Mouse (Mus musculus) mouse embryonic stem cell (cell line): ENCODE data around the gene Aim2.

Source experiments
- in situ Hi-C, 2 experiments: fragments of 300-500 bp; cut with MboI; formaldehyde crosslinking; loops; 1 replicate in 1 of 2; 3 replicates in 1 of 2; pipeline ENCODE4 v1.14.3; 2019 to 2020; ENCODE audit warnings: low sequenced_read_pairs in 2 of 2, low pct_unique_long_range_greater_than_20kb in 1 of 2, mixed read lengths in 1 of 2; ENCODE audit not compliant: unreplicated experiment in 1 of 2

The Aim2 gene

DNA sequence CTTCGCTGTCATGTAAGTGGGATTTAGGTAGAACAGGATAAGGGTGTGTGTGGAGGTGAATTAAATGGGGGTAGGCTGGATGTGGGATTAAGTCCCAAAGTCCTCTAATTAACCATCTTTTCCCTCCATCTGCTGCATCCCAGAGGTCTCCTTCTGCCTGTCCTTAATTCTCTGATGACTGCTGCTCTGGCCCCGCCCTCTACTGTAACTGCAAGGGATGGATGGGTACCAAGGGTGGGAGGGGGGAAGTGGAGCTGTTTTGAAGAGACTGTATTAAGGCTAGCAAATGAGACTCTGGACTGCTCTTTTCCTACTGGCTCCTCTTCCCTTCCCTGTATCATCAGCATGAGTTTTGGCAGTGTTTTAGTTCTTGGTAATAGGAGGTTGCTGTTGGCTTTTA is 18.9 kb downstream of the Aim2 start:
- in situ Hi-C loops: no loop called here

- in situ Hi-C loops: no loop called here
Measured at GRCm38 (mm10) chr1:173370456-173370855, 19.8 kb downstream of the Aim2 start.

DNA sequence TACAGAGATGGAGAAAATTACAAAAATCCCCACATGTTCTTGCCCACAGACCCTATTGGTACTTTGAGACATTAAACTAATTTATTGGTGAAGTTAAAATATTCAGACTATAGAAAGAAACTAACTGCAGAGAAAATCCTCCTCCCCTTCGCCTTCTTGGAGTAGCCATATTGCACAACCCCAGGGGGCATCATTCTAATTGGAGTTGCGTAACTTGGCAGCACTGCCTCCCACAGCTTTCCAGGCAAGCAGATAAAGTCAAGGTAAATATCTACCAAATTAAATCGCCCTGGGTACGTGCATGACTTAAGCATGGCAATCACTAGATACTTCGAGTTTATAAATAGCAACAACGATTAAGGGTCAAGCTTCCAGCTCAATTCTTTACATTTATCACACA is 20.9 kb downstream of the Aim2 start:
- in situ Hi-C loops: no loop called here

DNA sequence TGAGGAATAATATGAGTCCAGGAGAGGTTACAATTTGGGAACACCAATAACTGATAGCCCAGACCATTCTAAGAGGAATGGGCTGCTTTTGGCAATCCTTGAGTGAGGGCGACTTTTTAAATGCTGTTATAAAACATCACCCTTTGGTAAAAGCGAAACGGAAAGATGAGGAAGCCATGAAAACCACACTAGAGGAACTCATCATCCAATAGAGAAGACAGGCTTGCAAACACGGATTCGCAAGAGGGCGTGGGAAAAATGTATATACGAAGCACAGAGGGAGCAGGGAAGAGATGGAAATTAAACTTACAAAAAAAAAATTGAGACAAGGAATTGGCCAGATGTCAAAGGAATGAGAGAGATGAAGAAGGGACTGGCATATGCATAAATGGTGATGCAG is 23.3 kb downstream of the Aim2 start:
- in situ Hi-C loops: no loop called here

DNA sequence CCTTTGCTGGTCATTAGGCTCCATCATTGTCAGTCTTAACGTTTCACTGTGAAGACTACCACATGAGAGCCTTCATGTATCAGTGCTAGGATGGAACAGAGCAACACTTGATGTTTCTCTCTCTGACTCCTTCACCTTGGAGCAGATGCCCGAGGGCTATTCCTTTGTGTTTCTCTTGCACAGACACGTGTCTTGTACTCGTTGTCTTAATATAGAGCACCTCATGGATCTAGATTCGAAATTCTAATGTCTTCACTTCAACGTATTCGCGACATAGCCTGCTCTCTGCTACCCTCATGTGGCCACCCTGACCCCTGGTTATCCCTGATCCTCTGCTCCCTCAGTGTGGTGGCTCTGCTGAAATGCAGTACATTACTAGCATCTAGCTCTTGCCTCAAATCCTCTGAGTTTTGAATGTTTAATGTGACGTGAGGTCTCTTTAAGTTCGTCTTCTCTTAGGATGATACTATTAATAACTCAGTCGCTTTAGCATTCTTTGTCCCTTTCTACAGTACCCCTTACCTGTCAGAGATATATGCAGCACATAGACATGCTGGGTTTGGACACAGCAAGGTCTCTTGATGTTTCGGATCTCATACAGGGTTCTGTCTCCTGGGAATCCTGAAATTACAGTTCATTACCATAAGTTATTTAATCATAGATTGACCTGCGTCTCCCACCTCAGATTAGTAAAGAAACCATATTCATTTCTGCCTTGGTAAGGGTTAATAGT is 26.9 kb downstream of the Aim2 start:
- in situ Hi-C loops: loop anchor here (5.0 to 25.0 kb wide), 2 partner anchors 55 to 965 kb away; no protein-coding TSS in a partner anchor

DNA sequence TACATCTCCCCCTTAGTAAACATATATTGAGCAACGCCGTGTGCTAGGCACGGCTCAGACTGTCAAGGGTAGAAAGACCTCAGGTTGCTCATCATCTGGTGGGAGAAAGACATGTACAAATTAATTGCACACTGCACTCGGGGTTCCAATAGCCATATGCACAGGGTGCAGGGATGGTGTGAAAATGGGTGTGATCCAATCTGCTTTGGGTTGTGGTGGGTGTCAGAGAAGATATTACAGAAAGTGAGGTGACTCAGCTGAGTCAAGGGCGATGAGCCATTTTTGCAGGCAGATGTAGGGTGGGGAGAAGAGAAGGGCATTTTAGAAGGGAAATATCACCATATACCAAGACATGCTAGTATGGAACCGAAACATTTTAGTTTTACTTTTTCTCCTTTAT is 30.8 kb downstream of the Aim2 start:
- in situ Hi-C loops: loop anchor here in 1 of 2 experiments (25.0 kb wide), 1 partner anchor 969 kb away; no protein-coding TSS in a partner anchor

GRCm38 (mm10) chr1:173389431-173389830 is 38.8 kb downstream of the Aim2 start:
- in situ Hi-C loops: loop anchor here in 1 of 2 experiments (25.0 kb wide), 1 partner anchor 977 kb away; no protein-coding TSS in a partner anchor

GRCm38 (mm10) chr1:173389901-173390401 is 39.3 kb downstream of the Aim2 start:
- in situ Hi-C loops: loop anchor here in 1 of 2 experiments (25.0 kb wide), 1 partner anchor 978 kb away; no protein-coding TSS in a partner anchor

- in situ Hi-C loops: loop anchor here in 1 of 2 experiments (25.0 kb wide), 1 partner anchor 979 kb away; no protein-coding TSS in a partner anchor
Measured at GRCm38 (mm10) chr1:173391754-173392153, 41.1 kb downstream of the Aim2 start.

GRCm38 (mm10) chr1:173398323-173398970 is 47.8 kb downstream of the Aim2 start:
- in situ Hi-C loops: loop anchor here in 1 of 2 experiments (5.0 to 25.0 kb wide), 2 partner anchors 81 to 986 kb away; no protein-coding TSS in a partner anchor

DNA sequence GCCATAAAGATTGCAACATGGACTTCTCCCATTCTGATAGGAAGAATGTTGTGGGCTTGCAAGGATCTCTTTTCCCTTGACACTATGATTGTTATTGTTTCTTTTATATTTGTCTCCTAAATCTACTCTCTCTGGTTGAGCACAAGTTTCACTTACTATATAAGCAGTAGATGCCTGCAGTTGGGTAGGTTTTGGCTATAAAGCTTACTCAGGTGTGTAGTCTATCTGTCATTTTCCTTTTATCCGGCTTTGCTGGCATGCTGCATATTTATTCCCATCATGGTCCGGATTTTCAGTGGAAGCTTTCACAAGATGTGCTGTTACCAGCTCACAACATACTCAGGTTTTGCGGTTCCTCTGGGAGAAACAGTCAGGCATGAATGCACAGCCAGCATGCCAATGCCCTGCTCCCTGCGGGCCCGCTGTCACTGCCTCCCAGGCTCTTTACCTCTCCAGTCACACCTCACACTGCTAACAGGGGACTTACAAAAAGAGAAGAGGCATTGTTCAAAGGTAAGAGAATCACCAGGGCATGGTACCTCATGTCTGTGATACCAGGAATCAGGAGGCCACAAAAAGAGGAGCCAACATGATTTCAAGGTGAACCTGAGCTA is 54.1 kb downstream of the Aim2 start:
- in situ Hi-C loops: no loop called here

GRCm38 (mm10) chr1:173409066-173409465 is 58.4 kb downstream of the Aim2 start:
- in situ Hi-C loops: no loop called here

- in situ Hi-C loops: no loop called here
Measured at GRCm38 (mm10) chr1:173411863-173412262, 61.2 kb downstream of the Aim2 start.

DNA sequence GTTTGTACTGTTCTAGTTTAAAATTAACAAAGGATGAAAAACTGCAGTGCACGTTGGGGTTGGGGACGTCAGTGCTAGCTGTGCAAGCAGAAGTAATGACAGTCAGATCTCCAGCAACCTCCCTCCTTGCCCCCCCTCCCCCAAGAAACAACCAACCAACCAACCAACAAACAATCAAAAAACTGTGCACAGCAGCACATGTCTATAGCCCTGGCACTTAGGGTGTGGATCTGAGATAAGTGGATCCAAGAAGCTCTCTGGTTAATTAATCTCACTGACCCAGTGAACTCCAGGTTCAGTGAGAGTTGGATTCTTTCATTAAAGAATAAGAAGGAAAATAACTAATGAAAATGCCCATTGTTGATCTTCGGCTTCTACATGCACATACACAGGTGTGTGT is 64.0 kb downstream of the Aim2 start:
- in situ Hi-C loops: no loop called here

- in situ Hi-C loops: no loop called here
Measured at GRCm38 (mm10) chr1:173418516-173418915, 67.8 kb downstream of the Aim2 start.

- in situ Hi-C loops: no loop called here
Measured at GRCm38 (mm10) chr1:173418936-173419621, 68.4 kb downstream of the Aim2 start.

DNA sequence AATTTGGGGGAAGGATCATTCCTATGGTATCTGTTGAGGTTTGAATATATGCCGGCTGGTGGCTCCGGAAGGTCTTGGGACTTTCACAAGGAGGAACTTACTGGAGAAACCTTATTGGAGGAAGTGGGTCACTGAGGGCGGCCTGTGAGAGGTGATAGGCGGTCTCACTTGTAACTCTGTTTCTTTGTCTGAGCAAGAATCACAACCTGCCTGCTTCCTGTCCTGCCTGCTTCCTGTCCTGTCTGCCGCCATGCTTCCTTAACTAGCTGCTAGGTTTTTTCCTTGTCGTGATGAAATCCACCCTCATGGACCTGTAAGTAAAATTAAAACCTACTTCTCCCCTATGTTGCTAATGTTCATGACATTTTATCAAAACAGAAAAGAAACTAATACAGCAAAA is 69.7 kb downstream of the Aim2 start:
- in situ Hi-C loops: no loop called here

GRCm38 (mm10) chr1:173426345-173426744 is 75.7 kb downstream of the Aim2 start:
- in situ Hi-C loops: no loop called here

DNA sequence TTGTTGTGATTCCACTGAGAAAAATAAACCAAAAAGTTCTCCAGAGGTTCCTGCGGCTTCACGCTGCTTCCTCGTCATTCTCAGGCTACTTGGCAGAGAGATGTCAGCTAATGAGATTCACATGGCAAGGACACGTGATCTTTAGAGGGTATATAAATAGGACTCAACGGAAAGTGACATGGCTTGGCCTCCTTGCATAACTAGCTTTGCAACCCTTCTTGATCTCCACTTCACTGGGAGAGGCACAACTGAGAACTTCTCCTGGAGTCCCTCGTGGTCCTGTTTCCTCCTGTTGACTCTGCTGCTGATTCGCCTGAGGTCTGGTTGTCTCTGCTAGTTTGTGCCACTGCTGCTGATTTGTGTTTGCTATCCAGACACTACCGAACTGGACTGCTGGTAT is 76.7 kb downstream of the Aim2 start:
- in situ Hi-C loops: no loop called here
